Mouse (Mus musculus): Measurements from ENCODE around the gene Ctdspl2. TPM values are rescaled to one million over a fixed set of nuclear protein-coding genes. Genes with fewer than 3 reads are reported as not detected.

Ctdspl2 gene
- polyA plus RNA-seq, 2 experiments from 2014 or later, result 53.9 to 74.9 TPM

DNA sequence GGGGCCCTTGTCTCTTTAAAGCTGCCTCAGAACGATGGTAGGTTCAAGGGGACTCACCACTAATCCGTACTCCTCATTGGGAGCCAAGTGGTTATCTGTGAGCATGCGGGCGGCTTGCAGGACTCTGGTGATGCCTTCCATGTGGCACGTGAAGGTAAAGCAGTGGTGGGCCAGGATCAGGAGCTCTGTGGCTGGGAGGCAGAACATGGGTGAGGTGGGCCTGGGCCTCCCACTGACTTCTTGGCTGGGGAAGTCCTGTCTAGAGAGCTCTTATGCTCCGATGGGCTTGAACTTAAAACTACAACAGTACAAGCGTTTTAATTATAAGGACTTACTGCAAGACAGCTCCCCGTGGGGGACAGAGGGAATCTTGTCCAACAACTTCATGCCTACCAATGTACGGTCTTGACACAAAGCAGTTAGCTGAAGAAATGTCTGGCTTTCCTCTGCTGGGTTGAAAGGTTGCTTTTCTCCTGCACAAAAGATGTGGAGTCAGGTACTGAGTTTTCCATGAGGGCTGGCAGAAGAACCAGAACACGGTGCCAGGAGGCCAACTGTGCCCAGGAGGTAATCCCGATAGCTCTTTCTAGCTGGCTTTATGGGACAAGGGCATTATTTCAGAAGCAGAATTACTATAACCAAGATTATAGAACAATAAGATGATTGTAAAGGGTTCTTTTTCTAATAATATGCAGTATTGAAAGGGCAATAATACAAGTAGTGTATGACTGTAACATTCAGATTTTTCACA is 103.7 kb downstream of the Ctdspl2 start:
- ATAC-seq, result no peak

Other genes starting within 250 kb of the Ctdspl2 start
- under 1 TPM; 0.22 to 0.60 TPM for gene Frmd5, start 148.9 kb upstream of the Ctdspl2 start, polyA plus RNA-seq (2017; shearing (Covaris generic))
- 1 to 10 TPM; 1.9 to 2.5 TPM for gene Casc4, start 89.0 kb upstream of the Ctdspl2 start, polyA plus RNA-seq (2017; shearing (Covaris generic))
- not detected for gene Mageb3, start 91 bp downstream of the Ctdspl2 start, polyA plus RNA-seq (2017; shearing (Covaris generic))
- 1 to 10 TPM; 3.5 to 4.0 TPM for gene Eif3j1, start 72.5 kb downstream of the Ctdspl2 start, polyA plus RNA-seq (2017; shearing (Covaris generic))
- 1 to 10 TPM; 5.5 to 5.8 TPM for gene Spg11, start 162.4 kb downstream of the Ctdspl2 start, polyA plus RNA-seq (2017; shearing (Covaris generic))
- 1,000 to 10,000 TPM; 8,975 to 9,816 TPM for gene B2m, start 191.7 kb downstream of the Ctdspl2 start, polyA plus RNA-seq (2017; shearing (Covaris generic))
- gene Trim69, start 204.7 kb downstream of the Ctdspl2 start, polyA plus RNA-seq (2017; shearing (Covaris generic)), result under 1 TPM in 1 of 2 experiments, not detected in 1; 0.25 TPM
- under 1 TPM; 0.38 to 0.90 TPM for gene Patl2, start 230.2 kb downstream of the Ctdspl2 start, polyA plus RNA-seq (2017; shearing (Covaris generic))
- not detected for gene Terb2, start 230.3 kb downstream of the Ctdspl2 start, polyA plus RNA-seq (2017; shearing (Covaris generic))

Measured in activated CD4-positive, CD25-positive, alpha-beta regulatory T cell, adult 4 months (primary cell).